Mouse (Mus musculus) thymus, postnatal 25 days (tissue): ENCODE measurements at regions not wholly inside any gene's neighbourhood (a gene's known extent, or its start where the extent isn't known, plus 50 kb on each side); places are given as distances from the start of the nearest gene placed in this dataset.
"Not testable (repeated sequence)": the region's sequence is repeated elsewhere in the genome, so short reads cannot be mapped to it uniquely, and the experiment has no call there.

Source experiments
- DNase-seq: peaks from one replicate; pipeline ENCODE4 v3.0.0; 2022

DNA sequence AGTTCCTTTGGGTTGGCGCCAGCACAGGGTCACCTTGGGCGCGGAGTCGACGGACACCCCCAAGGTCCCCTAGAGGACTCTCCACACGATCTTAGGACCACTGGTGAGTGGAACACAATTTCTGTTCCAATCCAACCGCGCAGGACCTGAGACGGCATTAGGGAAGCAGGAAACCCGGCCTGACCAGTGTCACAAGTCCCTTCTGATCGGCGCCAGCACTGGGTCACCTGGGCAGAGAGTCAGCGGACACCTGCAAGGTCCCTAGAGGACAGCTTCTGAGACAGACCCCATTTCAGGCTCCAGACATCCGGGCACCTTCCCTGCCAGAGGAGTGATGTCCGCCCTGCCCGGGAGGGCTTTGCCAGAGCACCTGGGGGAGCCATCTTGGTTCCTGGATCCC lies 74.2 kb upstream of the Cdh13 start:
- DNase-seq, result not testable (repeated sequence)

DNA sequence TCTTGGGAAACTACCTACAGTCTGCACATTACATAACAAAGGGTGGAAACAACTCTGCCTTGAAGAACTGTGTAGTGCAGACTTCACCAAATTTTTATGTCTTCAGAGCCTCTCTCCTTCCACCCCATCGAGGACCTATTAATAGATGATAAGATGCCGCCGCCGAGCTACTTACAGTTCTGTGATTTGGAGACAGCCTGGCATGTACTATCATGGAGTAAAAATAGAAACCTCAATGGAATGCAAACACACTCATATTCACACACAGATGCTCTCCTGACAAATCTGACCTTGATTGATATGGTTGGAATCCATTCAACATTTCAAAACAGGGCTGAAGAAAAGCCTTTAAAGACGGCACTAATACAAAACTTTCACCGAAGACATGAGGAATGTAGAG lies 92.7 kb upstream of the Cdh13 start:
- no peak for DNase-seq

GRCm38 (mm10) chr8:118189226-118189625 lies 94.3 kb upstream of the Cdh13 start:
- no peak for DNase-seq

- no peak for DNase-seq
Measured at GRCm38 (mm10) chr8:118169001-118169413, 114.5 kb upstream of the Cdh13 start.

GRCm38 (mm10) chr8:118162171-118162570 lies 121.4 kb upstream of the Cdh13 start:
- no peak for DNase-seq

- DNase-seq, result no peak
Measured at GRCm38 (mm10) chr8:118147359-118148205, 136.0 kb upstream of the Cdh13 start.

- DNase-seq, result no peak
Measured at GRCm38 (mm10) chr8:118144546-118144945, 139.0 kb upstream of the Cdh13 start.

- DNase-seq, result no peak
Measured at GRCm38 (mm10) chr8:118142311-118142710, 141.2 kb upstream of the Cdh13 start.

DNA sequence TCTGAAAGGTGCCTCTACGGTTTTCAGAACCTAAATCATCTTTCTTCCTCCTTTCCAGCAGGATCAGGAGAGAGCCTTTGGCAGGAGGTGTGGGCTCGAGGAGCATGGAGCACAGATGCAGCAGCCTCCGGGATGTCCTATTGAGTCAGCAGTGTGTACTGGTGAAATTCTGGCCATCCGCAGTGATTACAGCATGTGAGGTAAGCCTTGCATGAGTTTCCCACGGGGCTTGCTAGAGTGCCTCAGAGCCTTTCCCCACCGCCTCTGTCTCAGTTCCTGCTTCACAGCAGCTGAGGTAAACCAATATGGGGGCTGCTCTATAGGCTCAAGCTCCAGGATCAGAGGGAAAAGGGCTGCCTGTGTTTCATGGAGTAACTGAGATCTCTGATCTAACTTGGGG lies 143.6 kb upstream of the Cdh13 start:
- DNase-seq, result no peak

GRCm38 (mm10) chr8:118137846-118138245 lies 145.7 kb upstream of the Cdh13 start:
- no peak for DNase-seq

- DNase-seq, result no peak
Measured at GRCm38 (mm10) chr8:118124993-118125392, 158.5 kb upstream of the Cdh13 start.

- no peak for DNase-seq
Measured at GRCm38 (mm10) chr8:118114253-118114652, 169.3 kb upstream of the Cdh13 start.

DNA sequence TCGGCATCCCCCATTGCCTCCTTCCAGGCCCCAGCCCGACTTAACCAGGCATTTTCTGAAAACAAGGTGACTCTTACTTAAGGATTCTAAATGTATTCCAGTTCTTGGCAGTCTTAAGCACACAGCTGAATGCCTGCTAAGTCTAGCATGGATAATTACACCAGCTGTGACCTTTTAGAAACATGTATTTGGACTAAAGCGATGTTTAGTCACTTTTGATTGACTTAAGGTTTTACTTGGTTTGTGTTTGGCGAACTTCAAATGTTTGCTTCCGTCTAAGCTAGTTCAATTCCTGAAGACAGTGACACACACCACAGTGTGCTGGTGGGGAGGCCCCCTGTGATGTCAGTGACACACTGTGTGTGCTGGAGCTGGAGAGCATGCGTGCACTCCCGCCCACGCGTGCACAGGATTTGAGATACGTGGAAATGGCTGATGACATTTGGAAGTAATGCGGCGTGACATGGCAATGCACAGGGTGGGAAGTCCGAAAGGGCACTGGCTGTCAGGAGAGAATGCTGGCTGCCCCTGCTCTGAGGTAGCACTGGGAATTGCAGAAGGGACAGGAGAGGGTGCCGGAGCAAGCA lies 179.0 kb upstream of the Cdh13 start:
- no peak for DNase-seq

GRCm38 (mm10) chr8:118101346-118101745 lies 182.2 kb upstream of the Cdh13 start:
- no peak for DNase-seq

DNA sequence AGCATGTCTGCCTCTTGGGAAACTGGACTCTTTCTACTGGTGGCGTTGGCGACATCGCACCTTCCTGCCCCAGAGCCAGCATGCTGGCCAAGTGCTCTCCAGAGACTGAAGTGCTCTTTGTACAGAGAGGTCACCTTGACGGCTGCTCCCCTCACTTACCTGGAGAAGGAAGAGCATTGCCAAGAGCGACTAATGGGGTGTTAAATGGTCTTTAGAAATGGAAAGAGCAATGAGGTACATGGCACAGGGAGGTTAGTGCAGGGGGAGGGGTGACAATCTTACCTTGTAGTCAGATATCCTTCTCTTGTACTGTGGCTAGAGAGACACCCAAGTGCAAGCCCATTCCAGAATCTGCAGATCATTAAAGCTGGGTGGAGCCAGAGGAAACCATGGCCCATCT lies 220.8 kb upstream of the Cdh13 start:
- DNase-seq, result no peak

DNA sequence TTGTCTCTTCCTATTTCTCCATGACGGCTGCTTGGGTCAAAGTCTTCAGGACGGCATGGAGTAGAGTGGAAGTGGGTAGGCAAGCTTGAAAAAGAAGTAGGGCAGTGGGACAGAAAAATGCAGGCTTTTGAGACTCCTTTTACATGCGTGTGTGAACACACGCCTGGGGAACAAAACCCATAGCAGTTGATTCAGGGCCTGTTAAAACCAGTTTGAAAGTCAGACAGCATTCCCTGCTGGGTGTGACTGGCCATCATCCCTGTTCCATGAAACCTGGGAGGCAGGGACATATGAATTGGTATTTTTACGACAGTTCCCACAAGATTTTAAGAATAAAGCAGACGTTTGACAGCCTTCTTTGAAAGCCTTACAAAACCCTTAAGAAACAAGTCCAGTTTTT lies 226.8 kb upstream of the Cdh13 start:
- DNase-seq, result no peak

GRCm38 (mm10) chr8:118055536-118055935 lies 228.0 kb upstream of the Cdh13 start:
- no peak for DNase-seq

- DNase-seq, result no peak
Measured at GRCm38 (mm10) chr8:118050386-118050785, 233.1 kb upstream of the Cdh13 start.

- no peak for DNase-seq
Measured at GRCm38 (mm10) chr8:118042253-118042860, 240.6 kb upstream of the Mphosph6 start.

GRCm38 (mm10) chr8:118041253-118041652 lies 239.5 kb upstream of the Mphosph6 start:
- no peak for DNase-seq

- DNase-seq, result no peak
Measured at GRCm38 (mm10) chr8:118037801-118038200, 236.1 kb upstream of the Mphosph6 start.

- DNase-seq, result no peak
Measured at GRCm38 (mm10) chr8:118034051-118034450, 232.3 kb upstream of the Mphosph6 start.

- DNase-seq, result no peak
Measured at GRCm38 (mm10) chr8:118031406-118031805, 229.7 kb upstream of the Mphosph6 start.
